Mouse (Mus musculus) midbrain, embryonic 16.5 days (tissue): ENCODE data around the gene A930002H24Rik. TPM values are rescaled to one million over a fixed set of nuclear protein-coding genes. Genes with fewer than 3 reads are reported as not detected.

Source experiments
- ATAC-seq: fragments of 200-750 bp; cut with Nextera tagmentation; 2 replicates; pipeline ENCODE4 v1.8.0; 2017; ENCODE audit warnings: moderate TSS enrichment
- H3K27ac ChIP-seq: fragments of 300-500 bp; sonication (generic); 2 replicates; pipeline ENCODE4 v1.5.1; 2014; ENCODE audit warnings: mild to moderate bottlenecking, low read length, mixed read lengths
- H3K27me3 ChIP-seq: fragments of 300-500 bp; sonication (generic); 2 replicates; pipeline ENCODE4 v1.6.1; 2014; ENCODE audit warnings: low read depth, low read length, mixed read lengths; ENCODE audit not compliant: control insufficient read depth, insufficient read depth
- H3K36me3 ChIP-seq: fragments of 300-500 bp; sonication (generic); 2 replicates; pipeline ENCODE4 v1.6.1; 2014; ENCODE audit warnings: mild to moderate bottlenecking, low read length, moderate library complexity, mixed read lengths; ENCODE audit not compliant: control insufficient read depth, insufficient read depth
- H3K4me1 ChIP-seq: fragments of 300-500 bp; sonication (generic); 2 replicates; pipeline ENCODE4 v1.6.1; 2014; ENCODE audit warnings: mild to moderate bottlenecking, low read length, mixed read lengths; ENCODE audit not compliant: control insufficient read depth, insufficient read depth
- H3K4me2 ChIP-seq: fragments of 300-500 bp; sonication (generic); 2 replicates; pipeline ENCODE4 v1.6.1; 2014; ENCODE audit warnings: mild to moderate bottlenecking, low read length, mixed read lengths
- H3K4me3 ChIP-seq: fragments of 300-500 bp; sonication (generic); 2 replicates; pipeline ENCODE4 v1.5.1; 2014; ENCODE audit warnings: low read depth, mild to moderate bottlenecking, low read length, moderate library complexity, mixed read lengths
- H3K9ac ChIP-seq: fragments of 300-500 bp; sonication (generic); 2 replicates; pipeline ENCODE4 v1.6.1; 2014; ENCODE audit warnings: low read depth, low read length, mixed read lengths
- H3K9me3 ChIP-seq: fragments of 300-500 bp; sonication (generic); replicated peaks from 2 replicates; pipeline ENCODE4 v1.6.1; 2014; ENCODE audit warnings: mild to moderate bottlenecking, low read length, mixed read lengths; ENCODE audit not compliant: control insufficient read depth, poor library complexity, severe bottlenecking
- whole genome bisulfite sequencing: fragments of 180-500 bp; shearing (Covaris S2); extraction: QIAGEN DNeasy Blood & Tissue Kit; methylation state at CpG from one replicate; pipeline ENCODE4 v1.1.7; 2014; 5-methylcytosine and 5-hydroxymethylcytosine counted together
- polyA plus RNA-seq: library from polyadenylated mRNA; unstranded; fragments of >200 nt; fragmentation: Nextera tagmentation; extraction: Ambion mirVana; gene quantifications from 2 replicates; pipeline ENCODE4 v1.2.1, GENCODE M21; 2015

The A930002H24Rik gene
- polyA plus RNA-seq, 1 experiment from 2014 or later, result 2.3 TPM

DNA sequence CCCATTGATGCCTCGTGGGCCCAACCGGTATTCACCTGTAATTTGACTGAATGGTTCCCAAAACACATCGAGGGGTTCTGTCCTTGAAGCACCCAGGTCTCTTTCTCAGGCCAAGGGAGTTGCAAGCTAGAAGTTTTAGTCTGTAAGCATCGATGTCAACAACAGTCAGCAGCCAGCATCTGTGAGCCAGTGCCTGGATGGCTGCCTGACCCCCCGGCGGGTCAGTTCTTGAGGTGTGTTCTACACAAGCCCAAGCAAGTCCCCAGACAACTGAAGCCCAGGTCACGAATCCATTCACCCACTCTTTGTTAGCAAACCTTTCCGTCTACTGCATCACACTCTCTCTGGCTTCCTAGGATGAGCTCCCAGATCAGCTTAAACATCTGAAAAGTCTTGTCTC is 37.4 kb downstream of the A930002H24Rik start:
- Histone ChIP-seq H3K9ac (no peak overlapping the region), H3K4me2 (no peak overlapping the region), H3K36me3 (no peaks in the 10 kb centered on the region), H3K4me1 (no peaks in the 10 kb centered on the region), H3K27ac (no peak overlapping the region), H3K4me3 (no peak overlapping the region), H3K27me3 (no peaks in the 10 kb centered on the region), H3K9me3 (no peaks in the 10 kb centered on the region)
- WGBS, result 86% methylated on average over 8 of the region's 8 CpGs
- no peak for ATAC-seq

DNA sequence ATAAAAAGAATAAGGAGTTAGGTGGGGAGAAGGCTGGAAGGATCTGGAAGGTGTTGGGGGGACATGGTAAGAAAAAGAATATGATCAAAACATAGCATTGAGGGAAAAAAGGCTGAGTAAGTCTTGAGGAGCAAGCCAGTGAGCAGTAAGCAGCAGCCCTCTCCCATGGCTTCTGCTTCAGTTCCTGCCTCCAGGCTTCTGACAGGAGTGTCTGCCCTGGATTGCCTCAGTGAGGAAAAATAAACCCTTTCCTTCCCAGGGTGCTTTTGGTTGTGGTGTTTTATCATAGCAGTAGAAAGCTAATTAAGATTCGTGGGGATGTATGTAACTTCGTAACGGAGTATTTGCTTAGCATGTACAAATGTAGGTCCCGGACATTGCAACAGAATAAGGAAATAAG is 39.5 kb downstream of the A930002H24Rik start:
- Histone ChIP-seq H3K4me1 (no peaks in the 10 kb centered on the region), H3K4me3 (no peak overlapping the region), H3K27me3 (no peaks in the 10 kb centered on the region), H3K9me3 (no peaks in the 10 kb centered on the region), H3K4me2 (no peak overlapping the region), H3K36me3 (no peaks in the 10 kb centered on the region), H3K9ac (no peak overlapping the region), H3K27ac (no peak overlapping the region)
- WGBS, result 89% methylated on average over 4 of the region's 4 CpGs
- ATAC-seq, result no peak

DNA sequence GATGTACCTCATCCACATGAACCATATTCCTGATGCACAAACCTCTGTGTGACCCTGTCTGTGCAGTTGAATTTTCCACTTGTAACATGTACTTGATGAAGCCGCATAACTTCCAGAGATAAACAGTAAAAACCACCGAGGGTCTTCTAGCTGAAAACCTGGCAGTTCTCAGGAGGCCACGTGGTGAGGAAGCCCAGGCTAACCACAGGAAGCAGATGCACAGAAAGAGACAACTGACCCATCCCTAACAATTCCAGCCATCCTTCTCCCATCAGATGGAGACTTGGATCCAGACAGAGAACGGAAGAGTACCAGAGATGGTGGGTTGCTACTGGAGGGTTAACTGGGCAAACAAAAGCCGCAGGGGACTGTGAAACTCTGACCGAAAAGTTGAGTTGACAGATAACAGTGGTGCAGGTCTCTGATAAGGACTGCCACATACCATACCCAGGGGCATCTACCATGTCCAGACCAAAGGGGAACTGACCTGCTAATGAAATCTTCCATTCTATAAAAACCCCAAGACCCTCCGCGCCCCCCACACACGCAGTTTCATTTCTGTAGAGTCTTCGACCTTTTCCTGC is 45.1 kb downstream of the A930002H24Rik start:
- Histone ChIP-seq H3K9me3 (no peaks in the 10 kb centered on the region), H3K9ac (no peak overlapping the region), H3K27ac (no peak overlapping the region), H3K36me3 (no peaks in the 10 kb centered on the region), H3K27me3 (no peaks in the 10 kb centered on the region), H3K4me1 (no peaks in the 10 kb centered on the region), H3K4me3 (no peak overlapping the region), H3K4me2 (no peak overlapping the region)
- no peak for ATAC-seq
- 92% methylated on average over 10 of the region's 10 CpGs for WGBS

DNA sequence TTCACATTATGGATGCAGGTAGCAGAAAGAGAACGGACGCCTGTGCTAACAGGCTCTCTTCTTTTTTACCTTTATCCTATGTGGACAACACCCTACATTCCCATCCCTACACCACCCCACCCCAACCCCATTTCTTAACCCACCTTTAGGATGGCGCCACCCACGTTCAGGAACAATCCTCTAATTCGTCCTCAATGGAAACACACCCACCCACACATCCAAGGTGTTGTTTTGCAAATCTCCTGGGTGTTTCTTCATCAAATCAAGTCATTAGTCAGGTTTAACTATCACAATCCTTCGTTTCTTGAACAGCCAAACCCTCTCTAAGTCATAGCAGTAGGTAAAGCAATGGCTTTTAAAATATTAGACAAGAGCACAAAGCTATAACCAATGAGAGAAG is 50.0 kb downstream of the A930002H24Rik start:
- Histone ChIP-seq H3K36me3 (no peaks in the 10 kb centered on the region), H3K27me3 (no peaks in the 10 kb centered on the region), H3K4me3 (no peak overlapping the region), H3K9me3 (no peaks in the 10 kb centered on the region), H3K4me1 (peaks cover 3% of the 10 kb centered on the region), H3K9ac (no peak overlapping the region), H3K4me2 (no peak overlapping the region), H3K27ac (no peak overlapping the region)
- 85% methylated on average over 6 of the region's 6 CpGs for WGBS
- no peak for ATAC-seq

Other genes starting within 250 kb of the A930002H24Rik start
- 33.2 and 36.4 TPM in 2 replicates for gene Fer, start 729 bp downstream of the A930002H24Rik start, polyA plus RNA-seq